Mouse (Mus musculus) intestine, embryonic 14.5 days (tissue): Measurements from ENCODE around the gene Dip2c. TPM values are rescaled to one million over a fixed set of nuclear protein-coding genes. Genes with fewer than 3 reads are reported as not detected.

Experiments
- ATAC-seq: fragments of 200-750 bp; cut with Nextera tagmentation; replicated peaks from 2 replicates; pipeline ENCODE4 v1.8.0; 2017; ENCODE audit warnings: low read depth, moderate number of reproducible peaks, moderate TSS enrichment, moderate library complexity; ENCODE audit not compliant: low FRiP score, low TSS enrichment
- DNase-seq: peaks from one replicate; pipeline ENCODE4 v3.0.0-alpha.2; 2018; ENCODE audit warnings: low spot score
- H3K27ac ChIP-seq: fragments of 300-500 bp; sonication (generic); 2 replicates; pipeline ENCODE4 v1.5.1; 2014; ENCODE audit warnings: low read depth, mild to moderate bottlenecking, control low read depth
- H3K27me3 ChIP-seq: fragments of 300-500 bp; sonication (generic); replicated peaks from 2 replicates; pipeline ENCODE4 v1.6.1; 2014; ENCODE audit warnings: low read length, control low read depth; ENCODE audit not compliant: control insufficient read depth, insufficient read depth
- H3K36me3 ChIP-seq: fragments of 300-500 bp; sonication (generic); 2 replicates; pipeline ENCODE4 v1.6.1; 2014; ENCODE audit warnings: low read length, control low read depth; ENCODE audit not compliant: control insufficient read depth, insufficient read depth
- H3K4me1 ChIP-seq: fragments of 300-500 bp; sonication (generic); replicated peaks from 2 replicates; pipeline ENCODE4 v1.6.1; 2014; ENCODE audit warnings: low read length, control low read depth, mixed read lengths; ENCODE audit not compliant: control insufficient read depth, insufficient read depth
- H3K4me2 ChIP-seq: fragments of 300-500 bp; sonication (generic); 2 replicates; pipeline ENCODE4 v1.6.1; 2014; ENCODE audit warnings: low read length
- H3K4me3 ChIP-seq: fragments of 300-500 bp; sonication (generic); 2 replicates; pipeline ENCODE4 v1.5.1; 2014; ENCODE audit warnings: low read depth, low read length, control low read depth, mixed read lengths
- H3K9ac ChIP-seq: fragments of 300-500 bp; sonication (generic); 2 replicates; pipeline ENCODE4 v1.6.1; 2014; ENCODE audit warnings: mild to moderate bottlenecking, low read length
- H3K9me3 ChIP-seq: fragments of 300-500 bp; sonication (generic); 2 replicates; pipeline ENCODE4 v1.6.1; 2016; ENCODE audit warnings: low read length, control low read depth; ENCODE audit not compliant: control insufficient read depth
- WGBS: fragments of 180-500 bp; shearing (Covaris S2); extraction: QIAGEN DNeasy Blood & Tissue Kit; methylation state at CpG from one replicate; pipeline ENCODE4 v1.1.7; 2014; 5-methylcytosine and 5-hydroxymethylcytosine counted together
- polyA plus RNA-seq: library from polyadenylated mRNA; unstranded; fragments of >200 nt; fragmentation: Nextera tagmentation; extraction: Ambion mirVana; gene quantifications from 2 replicates; pipeline ENCODE4 v1.2.1, GENCODE M21; 2014

Gene Dip2c
- polyA plus RNA-seq, 1 experiment from 2014 or later: 8.6 TPM

- WGBS: 88% methylated on average over 1 of the region's 1 CpGs
- H3K4me3 ChIP-seq: no peak overlapping the region
- DNase-seq (no peak), ATAC-seq (no peak)
- H3K9ac ChIP-seq: no peak overlapping the region
- no peaks in the 10 kb centered on the region for H3K9me3 ChIP-seq
- H3K4me1 ChIP-seq: no peaks in the 10 kb centered on the region
- H3K27me3 ChIP-seq: no peaks in the 10 kb centered on the region
- no peaks in the 10 kb centered on the region for H3K36me3 ChIP-seq
- H3K27ac ChIP-seq: no peak overlapping the region
- H3K4me2 ChIP-seq: no peak overlapping the region
Measured at GRCm38 (mm10) chr13:9342696-9343095, 66.4 kb downstream of the Dip2c start.

- Histone ChIP-seq H3K36me3 (no peaks in the 10 kb centered on the region), H3K9me3 (no peaks in the 10 kb centered on the region), H3K27ac (no peak overlapping the region), H3K27me3 (no peaks in the 10 kb centered on the region), H3K4me3 (no peak overlapping the region), H3K9ac (no peak overlapping the region), H3K4me1 (no peaks in the 10 kb centered on the region), H3K4me2 (no peak overlapping the region)
- DNase-seq: no peak
- ATAC-seq: no peak
- WGBS: 88% methylated on average over 3 of the region's 3 CpGs
Measured at GRCm38 (mm10) chr13:9347448-9347847, 71.1 kb downstream of the Dip2c start.

GRCm38 (mm10) chr13:9350670-9351069 is 74.3 kb downstream of the Dip2c start:
- no peaks in the 10 kb centered on the region for H3K27me3 ChIP-seq
- H3K4me1 ChIP-seq: no peaks in the 10 kb centered on the region
- no peak overlapping the region for H3K9ac ChIP-seq
- H3K9me3 ChIP-seq: no peaks in the 10 kb centered on the region
- DNase-seq (no peak), ATAC-seq (no peak)
- WGBS: 84% methylated on average over 2 of the region's 2 CpGs
- no peaks in the 10 kb centered on the region for H3K36me3 ChIP-seq
- no peak overlapping the region for H3K4me2 ChIP-seq
- H3K27ac ChIP-seq: no peak overlapping the region
- H3K4me3 ChIP-seq: no peak overlapping the region

GRCm38 (mm10) chr13:9353890-9354289 is 77.6 kb downstream of the Dip2c start:
- Histone ChIP-seq H3K9ac (no peak overlapping the region), H3K36me3 (no peaks in the 10 kb centered on the region), H3K9me3 (no peaks in the 10 kb centered on the region), H3K27ac (no peak overlapping the region), H3K4me3 (no peak overlapping the region), H3K4me2 (no peak overlapping the region), H3K4me1 (no peaks in the 10 kb centered on the region), H3K27me3 (no peaks in the 10 kb centered on the region)
- ATAC-seq: no peak
- DNase-seq: no peak
- 74% methylated on average over 1 of the region's 1 CpGs for WGBS

GRCm38 (mm10) chr13:9355331-9355730 is 79.0 kb downstream of the Dip2c start:
- Histone ChIP-seq H3K9ac (no peak overlapping the region), H3K4me2 (no peak overlapping the region), H3K9me3 (no peaks in the 10 kb centered on the region), H3K4me1 (no peaks in the 10 kb centered on the region), H3K4me3 (no peak overlapping the region), H3K27me3 (no peaks in the 10 kb centered on the region), H3K27ac (no peak overlapping the region), H3K36me3 (no peaks in the 10 kb centered on the region)
- DNase-seq (no peak), ATAC-seq (no peak)
- 82% methylated on average over 4 of the region's 4 CpGs for WGBS

- Histone ChIP-seq H3K4me2 (no peak overlapping the region), H3K36me3 (no peaks in the 10 kb centered on the region), H3K27me3 (no peaks in the 10 kb centered on the region), H3K9me3 (no peaks in the 10 kb centered on the region), H3K27ac (no peak overlapping the region), H3K4me3 (no peak overlapping the region), H3K9ac (no peak overlapping the region), H3K4me1 (peaks cover 4% of the 10 kb centered on the region)
- ATAC-seq (no peak), DNase-seq (no peak)
- WGBS: 54% methylated on average over 2 of the region's 2 CpGs
Measured at GRCm38 (mm10) chr13:9361457-9361856, 85.1 kb downstream of the Dip2c start.

GRCm38 (mm10) chr13:9371387-9371786 is 95.1 kb downstream of the Dip2c start:
- no peak for ATAC-seq

GRCm38 (mm10) chr13:9377130-9377529 is 100.8 kb downstream of the Dip2c start:
- Histone ChIP-seq H3K9ac (no peak overlapping the region), H3K4me2 (no peak overlapping the region), H3K36me3 (no peaks in the 10 kb centered on the region), H3K27me3 (no peaks in the 10 kb centered on the region), H3K9me3 (no peaks in the 10 kb centered on the region), H3K4me3 (no peak overlapping the region), H3K27ac (no peak overlapping the region), H3K4me1 (no peaks in the 10 kb centered on the region)
- no peak for ATAC-seq
- no peak for DNase-seq
- WGBS: 72% methylated on average over 2 of the region's 2 CpGs

More at GRCm38 (mm10) chr13:9371387-9371786, 95.1 kb downstream of the Dip2c start:
- H3K9me3 ChIP-seq: no peaks in the 10 kb centered on the region
- H3K4me2 ChIP-seq: no peak overlapping the region
- DNase-seq: no peak
- no peak overlapping the region for H3K9ac ChIP-seq
- no peak overlapping the region for H3K27ac ChIP-seq
- H3K4me3 ChIP-seq: no peak overlapping the region
- no peaks in the 10 kb centered on the region for H3K36me3 ChIP-seq
- no peaks in the 10 kb centered on the region for H3K4me1 ChIP-seq
- WGBS: 63% methylated on average over 1 of the region's 1 CpGs
- no peaks in the 10 kb centered on the region for H3K27me3 ChIP-seq

- Histone ChIP-seq H3K4me1 (no peaks in the 10 kb centered on the region), H3K27me3 (no peaks in the 10 kb centered on the region), H3K4me2 (no peak overlapping the region), H3K9me3 (no peaks in the 10 kb centered on the region), H3K9ac (no peak overlapping the region), H3K4me3 (no peak overlapping the region), H3K27ac (no peak overlapping the region), H3K36me3 (no peaks in the 10 kb centered on the region)
- 82% methylated on average over 5 of the region's 5 CpGs for WGBS
- DNase-seq (no peak), ATAC-seq (no peak)
Measured at GRCm38 (mm10) chr13:9380740-9381410, 104.5 kb downstream of the Dip2c start.
